Mouse (Mus musculus): ENCODE measurements around the gene Stk24.

Gene Stk24

GRCm38 (mm10) chr14:121259789-121260188 lies 120.0 kb downstream of the Stk24 start:
- 47% methylated on average over 7 of the region's 7 CpGs for WGBS

DNA sequence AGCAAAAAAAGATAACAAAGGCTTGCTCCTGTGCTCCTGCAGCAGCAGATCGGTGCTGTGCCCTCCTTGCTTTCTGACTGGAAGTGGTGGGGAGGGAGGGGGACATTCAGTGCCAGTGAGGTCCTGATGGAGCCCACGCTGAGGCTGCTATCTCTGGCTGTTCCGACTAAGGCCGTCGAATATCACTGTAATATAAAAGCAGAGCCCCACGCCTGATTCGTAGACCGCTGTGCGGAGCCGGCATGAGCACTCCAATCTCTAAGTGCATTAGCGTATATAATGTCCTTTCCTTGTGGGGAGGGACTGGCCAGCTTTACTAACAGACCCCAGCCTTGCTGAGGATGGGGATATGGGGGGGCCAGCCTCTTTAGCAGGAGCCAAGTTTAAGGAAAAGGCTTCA lies 120.5 kb downstream of the Stk24 start:
- 73% methylated on average over 11 of the region's 11 CpGs for WGBS

GRCm38 (mm10) chr14:121256896-121257295 lies 122.9 kb downstream of the Stk24 start:
- 57% methylated on average over 7 of the region's 7 CpGs for WGBS

GRCm38 (mm10) chr14:121255469-121255868 lies 124.3 kb downstream of the Stk24 start:
- WGBS: 91% methylated on average over 13 of the region's 13 CpGs

GRCm38 (mm10) chr14:121254869-121255268 lies 124.9 kb downstream of the Stk24 start:
- 63% methylated on average over 10 of the region's 10 CpGs for WGBS

DNA sequence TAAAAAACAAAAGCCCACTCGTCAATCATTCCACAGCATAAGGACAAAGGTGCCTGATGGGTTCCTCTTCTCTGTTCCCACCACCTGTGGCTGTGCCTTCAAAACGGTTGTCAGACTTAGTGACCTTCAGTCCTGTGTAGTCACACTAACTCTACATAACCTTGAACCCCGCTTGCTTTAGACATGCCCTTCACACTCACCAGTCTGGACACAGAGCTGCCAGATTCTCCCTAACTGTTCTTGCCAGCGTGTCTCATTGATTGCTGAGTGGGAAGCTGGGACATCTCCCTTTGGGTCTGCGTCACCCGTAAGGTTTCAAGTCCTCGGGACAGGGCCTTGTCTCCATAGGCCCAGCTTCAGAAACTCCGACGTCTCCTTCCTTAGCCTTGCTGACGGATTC lies 127.3 kb downstream of the Stk24 start:
- WGBS: 94% methylated on average over 10 of the region's 10 CpGs

DNA sequence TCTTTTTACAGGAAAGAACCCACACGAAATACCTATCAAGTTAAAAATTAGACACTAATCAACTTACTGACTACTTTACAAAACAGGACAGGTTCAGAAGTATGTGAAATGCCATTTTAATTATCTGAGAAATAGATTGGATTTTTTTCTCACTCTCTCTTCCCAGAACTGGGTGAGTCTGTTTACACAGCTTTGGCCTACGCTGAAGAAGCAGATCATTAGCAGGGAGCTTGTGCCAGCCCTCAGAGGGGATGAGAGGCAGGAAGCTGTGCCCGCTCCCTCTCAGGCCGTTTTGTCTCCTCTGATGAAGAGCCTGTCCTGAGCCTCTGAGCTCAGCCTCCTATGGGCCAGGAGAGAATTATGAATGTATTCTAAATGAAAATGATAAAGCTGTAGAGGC lies 128.1 kb downstream of the Stk24 start:
- WGBS: 71% methylated on average over 4 of the region's 4 CpGs

DNA sequence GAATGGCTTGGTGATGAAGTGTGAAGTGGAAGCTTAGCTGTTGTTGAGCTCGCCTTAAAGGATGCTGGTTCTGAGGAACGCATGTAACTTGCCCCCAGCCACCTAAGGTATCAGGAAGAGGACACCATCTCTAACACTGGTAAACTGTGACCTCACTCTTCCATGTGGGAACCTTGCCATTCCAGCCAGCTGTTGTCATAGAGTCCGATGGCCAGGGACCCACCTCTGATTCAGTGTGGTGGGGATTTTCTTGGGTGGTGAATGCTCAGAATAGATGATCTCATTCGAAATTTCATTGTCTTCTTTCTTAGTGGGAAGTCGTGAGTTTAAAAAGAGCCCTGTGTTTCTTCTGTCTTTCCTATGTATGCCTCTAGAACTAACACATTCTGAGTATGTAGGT lies 128.7 kb downstream of the Stk24 start:
- 76% methylated on average over 5 of the region's 5 CpGs for WGBS

DNA sequence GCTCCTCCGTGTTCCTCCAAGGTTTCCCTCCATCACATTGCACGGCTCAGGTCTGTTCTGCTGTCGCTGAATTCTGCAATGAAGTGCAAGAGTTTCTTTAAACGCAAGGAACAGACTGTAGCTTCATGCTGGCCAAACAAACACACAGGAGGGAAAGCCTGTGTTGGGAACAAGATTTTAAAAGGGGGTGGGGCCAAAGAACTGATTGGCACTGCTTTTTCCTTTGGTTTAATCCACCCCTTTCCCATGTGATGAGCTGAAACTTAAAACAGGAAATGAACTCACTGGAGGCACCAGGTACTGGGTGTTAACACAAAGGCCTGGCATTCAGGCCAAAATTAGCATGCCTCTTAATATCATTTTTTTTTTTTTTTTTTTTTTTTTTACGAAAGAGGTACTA lies 131.5 kb downstream of the Stk24 start:
- WGBS: 60% methylated on average over 5 of the region's 5 CpGs

- 68% methylated on average over 7 of the region's 7 CpGs for WGBS
Measured at GRCm38 (mm10) chr14:121247287-121247686, 132.5 kb downstream of the Stk24 start.

GRCm38 (mm10) chr14:121246048-121246731 lies 133.6 kb downstream of the Stk24 start:
- WGBS: 56% methylated on average over 14 of the region's 14 CpGs

- 96% methylated on average over 15 of the region's 15 CpGs for WGBS
Measured at GRCm38 (mm10) chr14:121244104-121244503, 135.7 kb downstream of the Stk24 start.

GRCm38 (mm10) chr14:121239386-121239785 lies 140.4 kb downstream of the Stk24 start:
- 74% methylated on average over 8 of the region's 8 CpGs for WGBS

GRCm38 (mm10) chr14:121238727-121239126 lies 141.1 kb downstream of the Stk24 start:
- WGBS: 95% methylated on average over 10 of the region's 10 CpGs

GRCm38 (mm10) chr14:121236736-121237135 lies 143.1 kb downstream of the Stk24 start:
- WGBS: 90% methylated on average over 4 of the region's 4 CpGs
